Mouse (Mus musculus): ENCODE data around the gene Clpsl2.

DNA sequence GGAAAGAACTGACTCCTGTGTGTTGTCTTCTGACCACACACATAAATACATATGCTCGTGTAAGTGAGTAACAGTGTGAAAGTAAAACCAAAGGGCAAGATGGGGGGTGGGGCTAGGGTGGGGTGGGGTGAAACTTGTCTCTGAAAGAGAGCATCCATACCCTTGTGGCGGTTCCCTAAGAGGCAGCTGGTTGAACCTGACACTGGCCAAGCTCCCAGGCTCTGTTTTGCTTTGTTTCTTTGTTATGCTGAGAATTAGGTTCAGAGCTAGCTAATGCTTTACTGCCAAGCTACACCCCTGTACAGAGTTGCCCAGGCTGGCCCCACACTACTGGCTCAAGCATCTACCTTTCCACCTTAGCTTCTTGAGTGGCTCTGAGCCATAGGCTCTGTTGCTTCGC, 48.7 kb upstream of the Clpsl2 start:
- TF ChIP-seq GATA1 (IDR thresholded peaks at IDR 0.05; ENCODE audit: borderline replicate concordance, low read length) (no peak), FLI1 (IDR thresholded peaks at IDR 0.05; ENCODE audit: low read length) (no peak)
